Mouse (Mus musculus): ENCODE measurements around the gene Plekhg1.
A peak's percentile ranks its signal among the peaks of the same experiment; 100 is the strongest.

Gene Plekhg1

DNA sequence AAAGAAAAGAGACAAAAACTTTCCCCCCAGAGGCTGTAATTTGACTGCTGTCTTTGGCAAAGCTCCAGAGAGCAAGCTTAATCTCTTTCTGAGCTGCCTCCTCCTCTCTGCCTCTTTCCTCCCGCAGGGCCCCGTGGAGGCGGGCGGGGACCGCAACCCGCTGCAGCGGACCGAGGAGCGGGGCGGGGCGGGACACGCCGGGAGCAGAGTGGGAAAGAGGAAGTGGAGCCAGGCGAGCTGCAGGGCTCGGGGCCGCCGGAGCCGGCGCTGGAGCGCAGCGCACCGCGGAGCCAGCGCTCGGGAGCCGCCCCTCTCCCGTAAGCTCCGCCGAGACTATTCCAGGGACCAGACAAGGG lies at the start of gene Plekhg1:
Plekhg1 (plus strand) TSS at position 217 of the 356 bp plus-strand sequence.
- peak; percentile 52 for DNase-seq (ENCODE audit: low read depth, low spot score)

GRCm38 (mm10) chr10:3692791-3693190 lies 47.4 kb upstream of the Plekhg1 start:
- no peak for DNase-seq (ENCODE audit: low read depth, low spot score)

- no peak for DNase-seq (ENCODE audit: low read depth, low spot score)
Observed at GRCm38 (mm10) chr10:3693699-3694280, 46.4 kb upstream of the Plekhg1 start.

GRCm38 (mm10) chr10:3695332-3695905 lies 44.7 kb upstream of the Plekhg1 start:
- no peak for DNase-seq (ENCODE audit: low read depth, low spot score)

DNA sequence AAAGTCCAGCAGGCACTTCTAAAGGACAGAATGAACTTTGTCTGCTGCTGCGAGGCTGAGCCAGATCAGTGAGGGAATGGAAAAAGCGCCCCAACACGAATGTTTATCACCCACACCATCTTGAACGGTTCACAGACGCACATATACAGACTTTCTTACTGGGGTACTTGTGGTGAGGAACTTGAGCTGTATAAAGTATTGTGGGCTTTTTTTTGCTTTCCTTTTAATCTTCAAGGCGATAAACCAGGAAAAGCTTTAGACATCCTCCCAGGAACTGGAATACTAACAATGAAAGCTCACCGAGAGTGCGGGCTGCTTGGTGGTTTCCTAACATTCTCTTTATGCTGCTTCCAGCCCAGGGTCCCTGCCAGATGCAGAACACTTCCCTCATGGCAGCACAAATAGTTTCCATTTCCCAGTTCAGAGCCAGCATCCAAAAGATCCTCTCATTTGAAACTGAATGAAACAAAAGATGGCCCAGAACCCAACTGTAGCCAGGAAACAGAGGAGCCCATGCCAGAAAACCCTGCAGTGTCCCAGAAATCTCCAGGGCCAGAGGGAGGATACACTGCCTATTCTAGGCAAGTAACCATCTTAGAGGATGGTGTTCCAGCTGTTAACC lies 43.3 kb upstream of the Plekhg1 start:
- no peak for DNase-seq (ENCODE audit: low read depth, low spot score)

- DNase-seq (ENCODE audit: low read depth, low spot score) = no peak
Observed at GRCm38 (mm10) chr10:3697500-3697899, 42.7 kb upstream of the Plekhg1 start.

GRCm38 (mm10) chr10:3700225-3701073 lies 39.7 kb upstream of the Plekhg1 start:
- DNase-seq (ENCODE audit: low read depth, low spot score) = no peak

GRCm38 (mm10) chr10:3701832-3702231 lies 38.3 kb upstream of the Plekhg1 start:
- DNase-seq (ENCODE audit: low read depth, low spot score) = no peak

- DNase-seq (ENCODE audit: low read depth, low spot score) = no peak
Observed at GRCm38 (mm10) chr10:3702585-3702984, 37.6 kb upstream of the Plekhg1 start.

DNA sequence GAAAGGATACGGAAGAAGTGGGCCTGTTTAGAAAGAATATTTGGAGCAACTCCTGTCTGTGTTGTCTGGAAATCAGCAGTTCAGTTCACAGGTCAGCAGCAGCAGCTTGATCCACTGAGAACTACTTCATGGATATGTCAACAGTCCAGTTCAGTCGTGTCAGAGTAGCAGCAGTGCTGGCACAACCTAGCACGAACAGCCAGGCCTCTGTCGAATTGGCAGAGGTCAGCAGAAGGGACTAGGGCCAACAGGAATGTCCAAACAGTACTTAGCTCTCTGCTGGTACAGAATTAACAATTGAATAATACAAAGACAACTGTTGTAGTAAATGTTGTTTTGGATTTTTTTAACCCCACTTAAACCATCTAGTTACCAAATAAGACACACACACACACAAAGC lies 33.9 kb upstream of the Plekhg1 start:
- DNase-seq (ENCODE audit: low read depth, low spot score) = no peak

DNA sequence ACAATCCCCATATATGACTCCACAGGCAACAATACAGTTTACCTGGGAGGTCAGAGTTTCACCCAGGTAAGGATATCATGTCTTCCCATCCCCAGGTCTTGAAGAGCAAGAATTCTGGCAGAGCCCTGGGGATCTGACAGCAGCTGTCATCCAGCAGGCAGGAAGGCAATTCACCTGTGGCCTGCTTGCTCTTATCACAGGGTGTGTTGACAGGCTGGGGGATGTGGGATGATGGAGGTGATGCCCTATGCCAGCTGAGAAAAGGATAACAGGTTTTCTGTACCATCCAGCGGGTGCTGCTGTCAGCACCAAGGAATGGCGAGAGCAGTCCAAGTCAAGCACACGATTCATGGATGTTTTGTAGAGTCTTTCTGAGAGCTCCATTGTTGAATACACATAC lies 30.1 kb upstream of the Plekhg1 start:
- DNase-seq (ENCODE audit: low read depth, low spot score) = no peak

DNA sequence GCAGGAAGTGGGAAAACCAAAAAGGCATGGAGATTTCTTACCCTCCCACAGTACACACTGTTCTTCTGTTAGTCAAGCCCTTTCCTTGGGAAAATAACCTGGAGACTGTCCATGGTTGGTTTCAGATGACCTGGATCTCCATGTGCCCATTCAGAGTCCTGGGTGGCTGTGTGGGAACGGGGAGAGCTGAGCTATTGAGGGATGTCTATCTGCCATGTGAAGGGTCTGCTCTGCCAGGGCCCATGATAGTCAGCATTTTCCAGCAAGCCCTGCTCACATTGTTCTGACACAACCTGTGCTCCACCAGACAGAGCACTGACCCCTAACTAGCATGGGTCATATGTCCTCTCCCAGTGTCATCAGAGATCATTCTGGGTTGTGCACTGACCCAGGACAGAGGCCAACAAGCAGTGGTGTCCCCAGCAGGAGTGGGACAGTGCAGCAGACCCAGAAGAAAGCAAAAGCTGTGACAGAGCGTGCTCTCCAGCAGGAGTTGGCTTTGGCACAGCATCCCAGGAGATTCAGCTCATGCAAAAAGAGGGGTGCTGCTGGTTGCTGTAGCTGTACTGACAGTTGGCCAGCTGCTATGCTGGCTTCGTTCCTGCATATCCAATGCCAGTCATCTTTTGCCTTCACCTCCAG lies 24.7 kb upstream of the Plekhg1 start:
- DNase-seq (ENCODE audit: low read depth, low spot score) = no peak

DNA sequence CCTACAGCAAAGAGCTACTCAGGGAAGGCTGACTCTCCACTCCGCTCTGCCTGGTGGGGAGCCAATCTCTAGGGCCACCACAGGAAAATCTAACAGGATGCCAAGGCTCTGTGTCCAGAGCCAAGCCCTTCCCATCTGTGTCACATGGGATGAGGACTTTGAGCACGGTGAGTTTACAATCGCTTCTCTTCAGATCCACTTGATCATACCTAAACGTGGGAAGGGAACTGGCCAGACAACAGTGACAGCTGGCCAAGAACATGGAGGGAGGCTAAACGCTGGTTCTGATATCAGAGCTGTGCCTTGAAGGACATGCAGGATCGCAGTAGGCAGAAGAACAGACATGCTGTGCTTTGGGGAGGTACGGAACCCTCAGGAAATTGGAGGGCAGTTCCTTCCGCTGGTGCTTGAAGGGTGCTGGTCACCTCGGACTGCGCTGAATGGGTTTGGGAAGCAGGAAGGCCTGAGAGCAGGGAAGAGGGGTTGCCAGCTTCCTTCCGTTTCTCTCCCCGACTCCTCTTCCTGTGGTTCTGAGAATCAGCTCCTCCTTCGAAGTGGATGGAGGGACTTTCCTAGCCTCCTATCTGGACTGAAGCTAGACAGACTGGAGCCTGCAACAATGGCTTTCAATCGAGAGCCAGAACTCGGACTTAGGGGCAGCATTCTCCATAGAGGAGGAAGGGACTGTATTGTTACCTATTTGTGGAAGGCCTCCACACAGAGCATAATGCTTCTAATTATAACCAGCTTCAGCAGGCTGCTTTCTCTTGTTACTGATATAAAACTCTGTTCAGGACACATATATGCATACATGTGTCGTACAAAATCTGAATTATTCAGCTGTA lies 21.9 kb upstream of the Plekhg1 start:
- no peak for DNase-seq (ENCODE audit: low read depth, low spot score)

- no peak for DNase-seq (ENCODE audit: low read depth, low spot score)
Observed at GRCm38 (mm10) chr10:3720296-3720695, 19.9 kb upstream of the Plekhg1 start.

DNA sequence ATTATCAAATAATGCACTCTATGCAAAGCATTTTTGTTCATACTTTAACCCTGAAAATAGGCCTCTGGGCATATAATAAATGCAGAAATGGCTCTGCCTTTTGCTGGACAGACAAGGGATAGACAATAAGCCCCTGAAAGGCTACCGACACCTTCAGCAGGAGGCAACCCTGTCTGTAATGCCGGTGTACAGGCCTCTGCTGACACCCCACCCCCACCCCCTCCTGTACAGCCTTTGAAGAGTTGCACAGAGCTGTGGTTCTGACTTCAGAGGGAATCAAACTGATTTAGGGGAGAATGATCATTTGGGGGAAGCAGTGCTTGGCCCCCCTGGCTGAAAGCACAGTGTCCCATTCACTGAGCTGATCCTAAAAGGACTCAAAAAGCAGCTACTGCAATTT lies 17.8 kb upstream of the Plekhg1 start:
- DNase-seq (ENCODE audit: low read depth, low spot score) = no peak

DNA sequence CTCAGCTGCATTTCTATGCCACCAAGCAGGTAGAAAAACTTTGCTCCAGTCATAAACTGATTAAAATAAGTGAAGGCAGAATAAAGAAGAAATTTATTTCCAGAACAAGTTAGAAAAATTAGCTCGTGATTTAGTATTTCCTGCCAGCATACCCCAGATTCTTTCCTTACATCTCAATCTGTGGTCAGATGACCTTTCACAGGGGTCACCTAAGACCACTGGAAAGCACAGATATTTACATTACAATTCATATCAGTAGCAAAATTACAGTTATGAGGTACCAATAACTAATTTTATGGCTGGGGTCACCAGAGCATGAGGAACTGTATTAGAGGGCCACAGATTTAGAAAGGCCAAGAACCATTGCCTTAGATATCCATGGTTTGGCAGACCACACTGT lies 15.5 kb upstream of the Plekhg1 start:
- no peak for DNase-seq (ENCODE audit: low read depth, low spot score)

GRCm38 (mm10) chr10:3729666-3730065 lies 10.5 kb upstream of the Plekhg1 start:
- no peak for DNase-seq (ENCODE audit: low read depth, low spot score)

GRCm38 (mm10) chr10:3730314-3730713 lies 9.8 kb upstream of the Plekhg1 start:
- DNase-seq (ENCODE audit: low read depth, low spot score) = no peak

DNA sequence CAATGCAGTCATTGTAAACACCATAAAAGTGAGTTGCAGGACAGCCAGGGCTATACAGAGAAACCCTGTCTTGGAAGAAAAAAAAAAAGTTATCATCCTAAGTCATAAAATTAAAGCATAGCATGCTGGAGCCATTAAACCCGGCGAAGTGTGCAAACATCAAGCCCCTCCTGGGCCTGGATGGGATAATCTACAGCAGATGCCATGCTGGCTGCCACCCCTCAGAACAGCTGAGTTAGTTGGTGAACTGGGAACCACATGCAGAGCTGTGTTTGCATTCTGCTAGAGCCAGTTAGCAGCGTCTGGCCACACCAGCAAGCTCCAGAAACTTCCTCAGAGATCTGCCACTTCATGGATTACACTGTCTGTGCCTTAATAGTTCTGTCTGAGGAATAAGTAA lies 3.1 kb upstream of the Plekhg1 start:
- no peak for DNase-seq (ENCODE audit: low read depth, low spot score)

DNA sequence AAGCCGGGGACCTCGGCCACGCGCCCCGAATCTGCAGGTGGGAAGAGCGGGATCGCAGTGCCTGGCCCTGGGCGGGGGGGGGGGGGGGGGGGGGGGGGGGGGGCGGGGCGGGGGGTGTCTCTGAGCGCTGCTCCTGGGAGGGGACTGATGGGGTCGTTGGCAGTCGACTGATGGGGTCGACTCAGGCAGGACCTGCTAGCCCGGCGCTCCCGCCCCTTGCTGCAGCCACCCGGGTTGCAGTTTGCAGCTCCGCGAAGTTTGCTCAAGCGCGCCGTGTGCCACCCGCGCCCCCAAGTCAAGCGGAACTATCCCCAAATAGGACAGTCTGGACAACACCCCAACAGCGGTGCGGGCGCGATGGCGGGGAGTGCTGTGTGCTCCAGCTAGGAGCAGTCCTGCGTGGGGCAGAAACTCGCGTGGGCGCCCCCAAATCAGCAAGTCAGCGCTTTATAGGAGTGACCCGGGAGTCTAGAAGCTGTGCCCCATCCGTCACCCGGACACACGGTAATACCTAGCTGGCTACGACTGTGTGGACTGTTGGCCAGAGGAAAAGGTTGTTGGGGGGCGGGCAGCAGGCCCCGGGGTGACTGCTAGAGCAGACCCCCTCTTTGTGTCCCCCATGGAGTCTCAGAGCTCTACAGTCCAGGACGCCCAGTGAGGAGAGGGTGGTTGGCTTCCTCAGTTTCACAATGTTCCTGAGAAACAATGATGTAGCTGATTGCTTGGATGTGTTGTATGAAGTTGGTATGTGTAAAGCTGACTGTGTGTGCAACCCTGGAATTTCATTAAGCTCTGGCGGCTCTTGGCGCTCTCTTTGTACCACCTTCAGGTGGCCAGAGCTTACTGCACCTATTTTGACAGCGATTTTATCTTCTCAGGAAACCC lies 582 bp downstream of the Plekhg1 start:
- peak; percentile 36 for DNase-seq (ENCODE audit: low read depth, low spot score)

All from retina, adult 2 months (tissue).